Mouse (Mus musculus) forebrain, postnatal 0 days (tissue): ENCODE results near the gene Slc28a3. TPM values are rescaled to one million over a fixed set of nuclear protein-coding genes. Genes with fewer than 3 reads are reported as not detected.

Experiments used
- ATAC-seq: fragments of 200-750 bp; cut with Nextera tagmentation; 2 replicates; pipeline ENCODE4 v1.8.0; 2017; ENCODE audit warnings: mild to moderate bottlenecking, moderate library complexity
- DNase-seq: peaks from one replicate; pipeline ENCODE4 v3.0.0-alpha.2; 2015
- H3K27ac ChIP-seq: fragments of 300-500 bp; sonication (generic); 2 replicates; pipeline ENCODE4 v1.5.1; 2014; ENCODE audit warnings: low read depth, mild to moderate bottlenecking, antibody characterized with exemption, low read length, moderate library complexity, mixed read lengths
- H3K27me3 ChIP-seq: fragments of 300-500 bp; sonication (generic); 2 replicates; pipeline ENCODE4 v1.6.1; 2014; ENCODE audit warnings: mild to moderate bottlenecking, low read length, mixed read lengths; ENCODE audit not compliant: insufficient read depth
- H3K36me3 ChIP-seq: fragments of 300-500 bp; sonication (generic); 2 replicates; pipeline ENCODE4 v1.6.1; 2014; ENCODE audit warnings: mild to moderate bottlenecking, moderate library complexity; ENCODE audit not compliant: insufficient read depth
- H3K4me1 ChIP-seq: fragments of 300-500 bp; sonication (generic); 2 replicates; pipeline ENCODE4 v1.6.1; 2014; ENCODE audit warnings: antibody characterized with exemption; ENCODE audit not compliant: insufficient read depth
- H3K4me2 ChIP-seq: fragments of 300-500 bp; sonication (generic); 2 replicates; pipeline ENCODE4 v1.6.1; 2014; ENCODE audit warnings: low read depth, mild to moderate bottlenecking, moderate library complexity
- H3K4me3 ChIP-seq: fragments of 300-500 bp; sonication (generic); 2 replicates; pipeline ENCODE4 v1.5.1; 2014; ENCODE audit warnings: low read depth, low read length, mixed read lengths
- H3K9ac ChIP-seq: fragments of 300-500 bp; sonication (generic); 2 replicates; pipeline ENCODE4 v1.6.1; 2014; ENCODE audit warnings: mild to moderate bottlenecking
- H3K9me3 ChIP-seq: fragments of 300-500 bp; sonication (generic); 2 replicates; pipeline ENCODE4 v1.6.1; 2016; ENCODE audit warnings: low read length
- CTCF ChIP-seq: sonication (generic); IDR thresholded peaks from 2 replicates; pipeline ENCODE4 v1.5.1; 2016; ENCODE audit warnings: antibody characterized with exemption, control low read depth, low read depth
- whole genome bisulfite sequencing: fragments of 180-500 bp; shearing (Covaris S2); extraction: QIAGEN DNeasy Blood & Tissue Kit; methylation state at CpG from one replicate; pipeline ENCODE4 v1.1.7; 2014; 5-methylcytosine and 5-hydroxymethylcytosine counted together
- polyA plus RNA-seq: library from polyadenylated mRNA; unstranded; fragments of >200 nt; fragmentation: Nextera tagmentation; extraction: Ambion mirVana; gene quantifications from 2 replicates; pipeline ENCODE4 v1.2.1, GENCODE M21; 2015
- total RNA-seq: library from RNA; depleted of rRNA; stranded (reverse); fragments of >200 nt; gene quantifications from 2 replicates; pipeline ENCODE4 v1.2.3, GENCODE M21; 2014

Gene Slc28a3
- total and polyA plus RNA-seq, 2 experiments from 2014 or later = 0.05 to 0.11 TPM

DNA sequence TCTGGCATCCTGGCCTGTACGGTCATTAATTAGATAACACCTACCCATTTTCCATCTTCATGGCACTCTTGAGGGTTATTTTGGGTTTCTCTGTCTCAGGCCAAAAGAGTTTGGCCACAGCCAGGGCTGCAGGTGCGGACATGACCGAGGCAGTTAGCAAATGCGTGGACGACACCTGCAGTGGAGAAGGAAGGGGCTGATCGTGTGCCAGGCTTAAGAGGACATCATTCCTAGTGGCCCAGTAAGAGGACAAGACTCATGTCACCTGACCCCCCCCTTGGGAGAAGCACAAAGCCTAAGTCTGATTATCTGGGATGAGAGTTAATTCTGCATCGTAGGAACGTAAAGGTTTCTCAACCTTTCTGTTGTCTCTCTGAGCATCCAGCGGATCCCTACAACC lies 44.5 kb downstream of the Slc28a3 start:
- 87% methylated on average over 9 of the region's 9 CpGs for WGBS
- no peak for ATAC-seq
- H3K27me3 ChIP-seq = no peaks in the 10 kb centered on the region

DNA sequence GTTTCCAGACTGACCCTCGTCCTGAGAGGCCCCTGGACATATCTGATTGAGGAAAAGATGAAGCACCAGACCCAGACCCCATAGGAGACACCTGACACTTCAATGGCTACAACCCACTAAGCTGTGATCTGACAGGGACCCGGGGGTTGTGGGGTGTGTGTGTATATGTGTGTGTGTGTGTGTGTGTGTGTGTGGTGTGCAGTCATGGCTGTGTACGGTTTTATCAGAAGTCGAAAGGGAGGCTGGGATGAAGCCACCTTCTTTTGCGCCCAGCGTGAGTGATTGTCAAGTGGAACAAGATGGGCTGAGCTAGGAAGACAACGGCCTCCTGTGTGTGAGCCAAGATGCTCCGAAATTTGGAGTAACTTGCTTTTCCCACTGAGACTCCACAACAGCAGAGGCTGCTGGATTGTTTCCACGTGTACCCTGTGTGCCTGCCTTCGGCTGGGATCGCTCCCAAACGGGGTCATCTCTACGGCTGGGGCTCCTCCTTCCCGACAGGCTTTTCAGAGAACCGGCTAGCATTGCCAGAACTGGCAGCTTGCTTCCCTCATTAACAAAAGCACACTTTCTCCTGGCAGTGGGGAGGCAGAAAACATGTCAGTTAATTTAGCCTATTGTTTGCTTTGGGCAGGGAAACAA lies 50.1 kb downstream of the Slc28a3 start:
- WGBS = 32% methylated on average over 15 of the region's 15 CpGs
- Histone ChIP-seq H3K36me3 (no peaks in the 10 kb centered on the region), H3K9me3 (no peaks in the 10 kb centered on the region), H3K4me1 (peaks cover 12% of the 10 kb centered on the region; the same call in 1 of the 2 replicates), H3K27ac (no peak overlapping the region), H3K4me2 (0 out of 2 replicates have a peak overlapping the region, but pooled peaks have one; percentile 14), H3K27me3 (no peaks in the 10 kb centered on the region), H3K9ac (no peak overlapping the region), H3K4me3 (no peak overlapping the region)
- TF ChIP-seq CTCF = no peak
- peak; percentile 89 for DNase-seq
- peak; percentile 82 for ATAC-seq

More for the DNA sequence above, 44.5 kb downstream of the Slc28a3 start:
- TF ChIP-seq CTCF = no peak
- 0 out of 2 replicates have a peak, but pooled peaks cover 1% of the 10 kb centered on the region for H3K4me1 ChIP-seq
- H3K9ac ChIP-seq = no peak overlapping the region
- no peaks in the 10 kb centered on the region for H3K36me3 ChIP-seq
- H3K4me3 ChIP-seq = no peak overlapping the region
- no peak overlapping the region for H3K27ac ChIP-seq
- DNase-seq = no peak
- H3K9me3 ChIP-seq = no peaks in the 10 kb centered on the region
- no peak overlapping the region for H3K4me2 ChIP-seq

DNA sequence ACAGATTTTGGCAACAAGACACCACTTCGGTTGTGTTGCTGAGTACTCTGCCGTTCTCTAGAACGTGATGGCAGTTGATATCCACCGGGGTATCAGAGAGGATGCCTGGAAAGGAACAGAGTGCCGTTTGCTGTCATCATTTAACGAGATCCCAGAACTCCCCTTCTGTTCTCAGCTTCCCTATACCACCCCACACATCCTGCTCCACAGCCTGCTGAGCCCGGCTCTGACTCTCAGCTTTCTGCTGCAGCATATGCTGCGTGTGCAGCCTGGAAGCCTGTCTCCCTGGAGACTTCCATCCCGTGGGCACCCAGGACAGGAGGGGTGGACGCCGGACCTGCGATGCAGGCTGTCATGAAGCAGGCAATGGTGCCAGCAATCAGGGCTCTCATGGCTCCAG lies 52.5 kb downstream of the Slc28a3 start:
- no peaks in the 10 kb centered on the region; the same call in 1 of the 2 replicates for H3K27me3 ChIP-seq
- TF ChIP-seq CTCF = no peak
- H3K4me3 ChIP-seq = no peak overlapping the region
- peaks cover 12% of the 10 kb centered on the region; the same call in 1 of the 2 replicates for H3K4me1 ChIP-seq
- DNase-seq (peak; percentile 84), ATAC-seq (peak; percentile 92)
- H3K9me3 ChIP-seq = no peaks in the 10 kb centered on the region
- WGBS = 46% methylated on average over 12 of the region's 12 CpGs
- H3K36me3 ChIP-seq = no peaks in the 10 kb centered on the region
- H3K9ac ChIP-seq = no peak overlapping the region
- no peak overlapping the region for H3K4me2 ChIP-seq
- H3K27ac ChIP-seq = no peak overlapping the region

DNA sequence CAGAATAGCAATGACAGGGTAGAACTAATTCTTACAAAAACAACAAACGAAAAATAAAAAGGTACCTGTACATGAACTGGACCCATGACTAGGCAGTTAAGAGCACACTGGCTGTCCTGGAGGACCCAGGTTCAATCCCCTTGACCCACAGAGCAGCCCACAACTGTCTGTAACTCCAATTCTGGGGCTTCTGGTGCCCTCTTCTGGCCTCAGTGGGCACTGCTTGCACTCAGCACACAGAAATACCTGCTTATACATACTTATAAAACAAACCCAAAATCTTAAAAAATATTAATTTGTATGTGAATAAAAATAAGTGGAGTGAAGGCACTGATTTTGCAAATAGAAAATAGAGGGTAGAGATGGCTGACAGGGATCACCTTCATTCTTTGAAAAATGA lies 54.7 kb downstream of the Slc28a3 start:
- H3K36me3 ChIP-seq = no peaks in the 10 kb centered on the region
- TF ChIP-seq CTCF = peak; percentile 50
- H3K9me3 ChIP-seq = no peaks in the 10 kb centered on the region
- WGBS = 74% methylated on average over 1 of the region's 1 CpGs
- ATAC-seq (no peak), DNase-seq (no peak)
- H3K27me3 ChIP-seq = no peaks in the 10 kb centered on the region; the same call in 1 of the 2 replicates
- no peak overlapping the region for H3K4me2 ChIP-seq
- peaks cover 9% of the 10 kb centered on the region; the same call in 1 of the 2 replicates for H3K4me1 ChIP-seq
- no peak overlapping the region for H3K9ac ChIP-seq
- H3K27ac ChIP-seq = no peak overlapping the region
- no peak overlapping the region for H3K4me3 ChIP-seq

DNA sequence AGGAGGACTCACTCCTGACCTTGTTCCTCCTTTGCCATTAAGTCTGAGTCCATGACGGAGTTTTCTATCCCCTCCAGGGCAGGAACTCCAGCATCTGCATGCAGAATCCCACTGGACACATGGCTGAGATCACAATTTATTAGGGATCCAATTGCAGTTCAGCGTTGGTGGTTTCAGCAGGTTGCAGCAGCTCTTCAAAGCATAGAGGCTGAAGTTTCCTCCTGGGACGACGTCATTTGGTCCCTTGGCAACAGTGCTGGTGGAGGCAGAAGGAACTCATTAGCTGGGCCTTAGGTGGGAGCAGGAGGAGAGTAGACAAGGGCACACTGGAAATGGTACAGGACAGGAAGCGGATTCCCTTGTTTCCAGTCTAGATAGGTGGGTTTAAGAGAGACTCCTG lies 55.1 kb downstream of the Slc28a3 start:
- Histone ChIP-seq H3K4me2 (no peak overlapping the region), H3K27me3 (no peaks in the 10 kb centered on the region; the same call in 1 of the 2 replicates), H3K9me3 (no peaks in the 10 kb centered on the region), H3K4me1 (peaks cover 5% of the 10 kb centered on the region; the same call in 1 of the 2 replicates), H3K36me3 (no peaks in the 10 kb centered on the region), H3K27ac (no peak overlapping the region), H3K9ac (no peak overlapping the region), H3K4me3 (no peak overlapping the region)
- ATAC-seq = no peak
- 71% methylated on average over 5 of the region's 5 CpGs for WGBS
- TF ChIP-seq CTCF = no peak
- DNase-seq = no peak

DNA sequence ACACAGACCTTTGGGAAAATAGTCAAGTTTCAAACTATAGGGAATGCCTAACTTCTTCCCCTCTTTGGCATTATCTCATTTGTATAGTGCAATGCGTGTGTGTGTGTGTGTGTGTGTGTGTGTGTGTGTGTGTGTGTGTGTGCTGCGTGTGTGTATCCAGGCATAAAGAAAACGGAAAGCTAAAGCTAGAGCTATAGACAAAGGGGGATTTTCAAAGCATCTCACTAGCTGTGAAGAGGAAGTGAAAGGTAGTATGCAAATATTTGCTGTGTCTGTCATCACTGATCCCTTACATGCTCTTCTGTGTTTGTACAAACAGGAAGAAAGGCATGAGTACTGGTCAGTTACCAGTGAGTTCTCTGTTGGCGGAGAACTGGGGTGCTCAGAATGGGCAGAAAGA lies 58.8 kb downstream of the Slc28a3 start:
- no peak for ATAC-seq

DNA sequence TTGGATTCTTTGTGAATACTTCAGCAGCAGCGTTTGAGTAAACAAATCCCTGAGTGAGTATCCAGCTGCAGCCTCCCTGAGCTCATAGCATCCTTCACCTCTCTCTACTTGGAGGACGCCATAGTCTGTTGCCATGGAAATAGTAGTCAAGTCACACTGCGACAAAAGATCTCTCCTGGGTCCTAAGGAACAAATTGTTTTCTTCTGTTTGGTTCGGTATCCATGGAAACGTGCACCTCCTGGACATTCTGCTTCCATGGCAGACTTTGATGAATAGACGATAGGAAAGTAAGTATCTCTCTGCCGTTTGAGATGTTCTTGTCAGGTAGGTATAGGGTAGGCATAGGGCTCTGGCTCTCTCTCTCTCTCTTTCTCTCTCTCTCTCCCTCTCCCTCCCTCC lies 63.1 kb downstream of the Slc28a3 start:
- no peak for TF ChIP-seq CTCF
- H3K36me3 ChIP-seq = no peaks in the 10 kb centered on the region
- no peaks in the 10 kb centered on the region for H3K9me3 ChIP-seq
- H3K4me2 ChIP-seq = peak overlapping the region; percentile 17
- H3K9ac ChIP-seq = 0 out of 2 replicates have a peak overlapping the region, but pooled peaks have one; percentile 2
- DNase-seq (peak; percentile 83), ATAC-seq (peak; percentile 74)
- H3K27ac ChIP-seq = peak overlapping the region; percentile 35
- 13% methylated on average over 7 of the region's 7 CpGs for WGBS
- H3K27me3 ChIP-seq = no peaks in the 10 kb centered on the region
- H3K4me3 ChIP-seq = no peak overlapping the region
- H3K4me1 ChIP-seq = peaks cover 30% of the 10 kb centered on the region

More for the DNA sequence above, 58.8 kb downstream of the Slc28a3 start:
- no peak for TF ChIP-seq CTCF
- Histone ChIP-seq H3K36me3 (no peaks in the 10 kb centered on the region), H3K4me2 (no peak overlapping the region), H3K9ac (no peak overlapping the region), H3K9me3 (no peaks in the 10 kb centered on the region), H3K27me3 (no peaks in the 10 kb centered on the region; the same call in 1 of the 2 replicates), H3K27ac (no peak overlapping the region), H3K4me3 (no peak overlapping the region), H3K4me1 (peaks cover 9% of the 10 kb centered on the region)
- DNase-seq = no peak
- WGBS = 55% methylated on average over 4 of the region's 4 CpGs
